8 mouse cellular contexts compared by ENCODE assay signal in genomic region chr8:109957167-109958028, GRCm38 (mm10). TPM values are rescaled to one million over a fixed set of nuclear protein-coding genes. Genes with fewer than 3 reads are reported as not detected.
A peak's percentile ranks its signal among the peaks of the same experiment; 100 is the strongest.
DNase-seq lines count a peak whose midpoint lies in the region; ATAC-seq and TF ChIP-seq lines count a peak whose summit lies in the region.

No protein-coding gene starts in this region.

- peak; percentile 47 for DNase-seq in midbrain, embryonic 10.5 days (ENCODE audit: low spot score)
- no peak for DNase-seq in frontal cortex, postnatal 14 days (ENCODE audit: low spot score in 2 of 2)
- no peak for DNase-seq in layer of hippocampus, adult 2 months (ENCODE audit: low spot score in 2 of 2)

- ATAC-seq in midbrain, embryonic 16.5 days: no peak
- ATAC-seq in embryonic facial prominence, embryonic 15.5 days (ENCODE audit: insufficient number of reproducible peaks, low FRiP score, low TSS enrichment, low read depth): peak; percentile 70; the same call in 1 of the 2 replicates
- ATAC-seq in kidney, embryonic 16.5 days (ENCODE audit: low FRiP score, low TSS enrichment): peak; percentile 72
- 0 out of 2 replicates have a peak, but pooled peaks have one; percentile 43 for ATAC-seq in midbrain, embryonic 13.5 days
- ATAC-seq in megakaryocyte, adult 5-6 weeks (ENCODE audit: poor library complexity, severe bottlenecking): no peak

- H3K27ac ChIP-seq in midbrain, embryonic 10.5 days (replicated peaks): peak overlapping the region; percentile 65
- no peak overlapping the region for H3K27ac ChIP-seq in midbrain, embryonic 16.5 days (ENCODE audit: low read length)
- peak overlapping the region; percentile 60 for H3K27ac ChIP-seq in embryonic facial prominence, embryonic 15.5 days (replicated peaks)
- no peak overlapping the region for H3K27ac ChIP-seq in kidney, embryonic 16.5 days (ENCODE audit: low read length)
- H3K27ac ChIP-seq in midbrain, embryonic 13.5 days: no peak overlapping the region
- H3K27ac ChIP-seq in layer of hippocampus, adult 2 months: no peak overlapping the region

- H3K4me2 ChIP-seq in midbrain, embryonic 16.5 days (ENCODE audit: low read length): no peak overlapping the region
- peak overlapping the region; percentile 22; the same call in 1 of the 2 replicates for H3K4me2 ChIP-seq in embryonic facial prominence, embryonic 15.5 days (replicated peaks)
- peak overlapping the region; percentile 42 for H3K4me2 ChIP-seq in kidney, embryonic 16.5 days (replicated peaks; ENCODE audit: low read depth, low read length)
- peak overlapping the region; percentile 30 for H3K4me2 ChIP-seq in midbrain, embryonic 13.5 days (replicated peaks)

- peaks cover 49% of the 10 kb centered on the region for H3K27me3 ChIP-seq in midbrain, embryonic 10.5 days (ENCODE audit: low read depth, poor library complexity, severe bottlenecking)
- H3K27me3 ChIP-seq in midbrain, embryonic 16.5 days (ENCODE audit: control insufficient read depth, insufficient read depth, low read depth, low read length): peaks cover 10% of the 10 kb centered on the region
- H3K27me3 ChIP-seq in embryonic facial prominence, embryonic 15.5 days: peaks cover 15% of the 10 kb centered on the region
- H3K27me3 ChIP-seq in kidney, embryonic 16.5 days (ENCODE audit: insufficient read depth, low read length): peaks cover 17% of the 10 kb centered on the region
- H3K27me3 ChIP-seq in midbrain, embryonic 13.5 days: peaks cover 35% of the 10 kb centered on the region

- H3K9me3 ChIP-seq in midbrain, embryonic 10.5 days (replicated peaks): no peaks in the 10 kb centered on the region
- no peaks in the 10 kb centered on the region for H3K9me3 ChIP-seq in midbrain, embryonic 16.5 days (replicated peaks; ENCODE audit: control insufficient read depth, low read length, poor library complexity, severe bottlenecking)
- no peaks in the 10 kb centered on the region for H3K9me3 ChIP-seq in embryonic facial prominence, embryonic 15.5 days (replicated peaks)
- H3K9me3 ChIP-seq in kidney, embryonic 16.5 days (ENCODE audit: low read length): no peaks in the 10 kb centered on the region
- H3K9me3 ChIP-seq in midbrain, embryonic 13.5 days: no peaks in the 10 kb centered on the region

- no peaks in the 10 kb centered on the region for H3K36me3 ChIP-seq in midbrain, embryonic 10.5 days
- H3K36me3 ChIP-seq in midbrain, embryonic 16.5 days (ENCODE audit: control insufficient read depth, insufficient read depth, low read length): no peaks in the 10 kb centered on the region
- no peaks in the 10 kb centered on the region for H3K36me3 ChIP-seq in embryonic facial prominence, embryonic 15.5 days
- no peaks in the 10 kb centered on the region for H3K36me3 ChIP-seq in kidney, embryonic 16.5 days (ENCODE audit: insufficient read depth, low read length)
- H3K36me3 ChIP-seq in midbrain, embryonic 13.5 days: no peaks in the 10 kb centered on the region

- H3K4me1 ChIP-seq in midbrain, embryonic 10.5 days: peaks cover 60% of the 10 kb centered on the region
- peaks cover 15% of the 10 kb centered on the region for H3K4me1 ChIP-seq in midbrain, embryonic 16.5 days (ENCODE audit: control insufficient read depth, insufficient read depth, low read length)
- H3K4me1 ChIP-seq in embryonic facial prominence, embryonic 15.5 days: peaks cover 24% of the 10 kb centered on the region
- H3K4me1 ChIP-seq in kidney, embryonic 16.5 days (ENCODE audit: insufficient read depth, low read length): peaks cover 17% of the 10 kb centered on the region
- peaks cover 31% of the 10 kb centered on the region for H3K4me1 ChIP-seq in midbrain, embryonic 13.5 days (replicated peaks)

- 4% methylated on average over 16 of the region's 16 CpGs for WGBS in midbrain, embryonic 10.5 days
- WGBS in midbrain, embryonic 16.5 days: 7% methylated on average over 16 of the region's 16 CpGs
- 3% methylated on average over 16 of the region's 16 CpGs for WGBS in embryonic facial prominence, embryonic 15.5 days
- 6% methylated on average over 16 of the region's 16 CpGs for WGBS in kidney, embryonic 16.5 days
- 3% methylated on average over 16 of the region's 16 CpGs for WGBS in midbrain, embryonic 13.5 days

- H3K9ac ChIP-seq in midbrain, embryonic 16.5 days (ENCODE audit: low read depth, low read length): no peak overlapping the region
- H3K9ac ChIP-seq in embryonic facial prominence, embryonic 15.5 days: no peak overlapping the region
- H3K9ac ChIP-seq in kidney, embryonic 16.5 days (replicated peaks; ENCODE audit: low read length): no peak overlapping the region
- H3K9ac ChIP-seq in midbrain, embryonic 13.5 days (replicated peaks): no peak overlapping the region

- TF ChIP-seq CTCF in layer of hippocampus, adult 2 months (conservative IDR thresholded peaks at IDR 0.05): no peak

- H3K4me3 ChIP-seq in midbrain, embryonic 10.5 days: peak overlapping the region; percentile 34
- H3K4me3 ChIP-seq in midbrain, embryonic 16.5 days (ENCODE audit: low read depth, low read length): no peak overlapping the region
- no peak overlapping the region for H3K4me3 ChIP-seq in embryonic facial prominence, embryonic 15.5 days (replicated peaks)
- 0 out of 2 replicates have a peak overlapping the region, but pooled peaks have one; percentile 3 for H3K4me3 ChIP-seq in kidney, embryonic 16.5 days (ENCODE audit: low read length)
- no peak overlapping the region for H3K4me3 ChIP-seq in midbrain, embryonic 13.5 days (replicated peaks)
- no peak overlapping the region for H3K4me3 ChIP-seq in layer of hippocampus, adult 2 months

RNA-seq across cellular contexts. Expression of gene Marveld3, which starts 4.6 kb away (rescaled TPM):
- polyA plus RNA-seq in midbrain, embryonic 10.5 days (2016; fragmentation: Nextera tagmentation; extraction: Ambion mirVana): 0.31 and 0.56 TPM in 2 replicates
- 2.2 and 2.4 TPM in 2 replicates for polyA plus RNA-seq in midbrain, embryonic 16.5 days (2015; fragmentation: Nextera tagmentation; extraction: Ambion mirVana)
- polyA plus RNA-seq in embryonic facial prominence, embryonic 15.5 days (2015; fragmentation: Nextera tagmentation; extraction: Ambion mirVana): 5.2 and 5.6 TPM in 2 replicates
- polyA plus RNA-seq in kidney, embryonic 16.5 days (2015; fragmentation: Nextera tagmentation; extraction: Ambion mirVana): 3.9 and 4.0 TPM in 2 replicates
- 1.1 and 1.3 TPM in 2 replicates for polyA plus RNA-seq in midbrain, embryonic 13.5 days (2015; fragmentation: Nextera tagmentation; extraction: Ambion mirVana)
- not detected in 2 replicates for total RNA-seq in megakaryocyte, adult 5-6 weeks (2015)
- total RNA-seq in megakaryocyte, adult 5-6 weeks (2017): not detected in 2 replicates
- under 1 TPM in 1 of 2 experiments, not detected in 1; 0.23 TPM for total RNA-seq in layer of hippocampus, adult 2 months (2021)

RNA-seq across cellular contexts. Expression of gene Tat, which starts 32.8 kb away (rescaled TPM):
- not detected in 2 replicates for polyA plus RNA-seq in midbrain, embryonic 10.5 days (2016; fragmentation: Nextera tagmentation; extraction: Ambion mirVana)
- polyA plus RNA-seq in midbrain, embryonic 16.5 days (2015; fragmentation: Nextera tagmentation; extraction: Ambion mirVana): not detected in 2 replicates
- 0.27 TPM in 1 of 2 replicates, not detected in the other for polyA plus RNA-seq in embryonic facial prominence, embryonic 15.5 days (2015; fragmentation: Nextera tagmentation; extraction: Ambion mirVana)
- polyA plus RNA-seq in kidney, embryonic 16.5 days (2015; fragmentation: Nextera tagmentation; extraction: Ambion mirVana): not detected in 2 replicates
- not detected in 2 replicates for polyA plus RNA-seq in midbrain, embryonic 13.5 days (2015; fragmentation: Nextera tagmentation; extraction: Ambion mirVana)
- total RNA-seq in megakaryocyte, adult 5-6 weeks (2015): not detected in 2 replicates
- total RNA-seq in megakaryocyte, adult 5-6 weeks (2017): not detected in 2 replicates
- total RNA-seq in layer of hippocampus, adult 2 months (2021): not detected

Comparison
In these comparisons a context has a peak if more than half of its experiments do, and no peak if none do; other contexts are left out.
1. H3K27ac ChIP-seq: peak in midbrain, embryonic 10.5 days (single experiment) and embryonic facial prominence, embryonic 15.5 days (single experiment); none in midbrain, embryonic 16.5 days (single experiment), kidney, embryonic 16.5 days (single experiment), midbrain, embryonic 13.5 days (single experiment) and layer of hippocampus, adult 2 months (single experiment).
2. H3K4me3 ChIP-seq: peak in midbrain, embryonic 10.5 days (single experiment) and kidney, embryonic 16.5 days (single experiment); none in midbrain, embryonic 16.5 days (single experiment), embryonic facial prominence, embryonic 15.5 days (single experiment), midbrain, embryonic 13.5 days (single experiment) and layer of hippocampus, adult 2 months (single experiment).
3. ATAC-seq: peak in embryonic facial prominence, embryonic 15.5 days (single experiment), kidney, embryonic 16.5 days (single experiment) and midbrain, embryonic 13.5 days (single experiment); none in midbrain, embryonic 16.5 days (single experiment) and megakaryocyte, adult 5-6 weeks (single experiment).